Mouse (Mus musculus) kidney, adult 11 months (tissue): ENCODE data around the gene Gm3415.
"Not testable (repeated sequence)": the region's sequence is repeated elsewhere in the genome, so short reads cannot be mapped to it uniquely, and the experiment has no call there.

Experiments used
- DNase-seq: peaks from one replicate; pipeline ENCODE4 v3.0.0; 2022

Gene Gm3415

GRCm38 (mm10) chr5:146555836-146556235 lies at the start of gene Gm3415:
TSS of gene Gm3415 (plus strand) at chr5:146556136.
- not testable (repeated sequence) for DNase-seq

- DNase-seq: not testable (repeated sequence)
Measured at GRCm38 (mm10) chr5:146513823-146514222, 42.1 kb upstream of the Gm3415 start, which contains the start of gene Gm3402. TSS of gene Gm3402 (plus strand) at chr5:146514123.

GRCm38 (mm10) chr5:146525501-146525900 lies 30.4 kb upstream of the Gm3415 start, which contains the start of gene Gm3404:
TSS of gene Gm3404 (plus strand) at chr5:146525801.
- DNase-seq: peak; percentile 2

- DNase-seq: not testable (repeated sequence)
Measured at GRCm38 (mm10) chr5:146537347-146537746, 18.6 kb upstream of the Gm3415 start, which contains the start of gene Gm3409. TSS of gene Gm3409 (plus strand) at chr5:146537647.

- no peak for DNase-seq
Measured at GRCm38 (mm10) chr5:146564259-146564658, 8.3 kb downstream of the Gm3415 start.

- DNase-seq: no peak
Measured at GRCm38 (mm10) chr5:146567054-146567453, 11.1 kb downstream of the Gm3415 start.

GRCm38 (mm10) chr5:146570179-146570578 lies 14.2 kb downstream of the Gm3415 start:
- not testable (repeated sequence) for DNase-seq

- not testable (repeated sequence) for DNase-seq
Measured at GRCm38 (mm10) chr5:146571830-146572734, 16.1 kb downstream of the Gm3415 start.

GRCm38 (mm10) chr5:146572735-146573042 lies 16.8 kb downstream of the Gm3415 start:
- not testable (repeated sequence) for DNase-seq

GRCm38 (mm10) chr5:146576668-146577067 lies 20.7 kb downstream of the Gm3415 start:
- no peak for DNase-seq

GRCm38 (mm10) chr5:146584156-146584477 lies 28.2 kb downstream of the Gm3415 start:
- DNase-seq: no peak

- DNase-seq: no peak
Measured at GRCm38 (mm10) chr5:146584478-146585306, 28.8 kb downstream of the Gm3415 start, which contains the start of gene Gpr12. TSS of gene Gpr12 (minus strand) at chr5:146585239.

- DNase-seq: no peak
Measured at GRCm38 (mm10) chr5:146585307-146585651, 29.3 kb downstream of the Gm3415 start.

- DNase-seq: no peak
Measured at GRCm38 (mm10) chr5:146586357-146587070, 30.6 kb downstream of the Gm3415 start.

GRCm38 (mm10) chr5:146590987-146591386 lies 35.1 kb downstream of the Gm3415 start:
- DNase-seq: peak; percentile 31

- no peak for DNase-seq
Measured at GRCm38 (mm10) chr5:146591636-146592035, 35.7 kb downstream of the Gm3415 start.

- DNase-seq: no peak
Measured at GRCm38 (mm10) chr5:146592580-146592979, 36.6 kb downstream of the Gm3415 start.

GRCm38 (mm10) chr5:146596612-146597502 lies 40.9 kb downstream of the Gm3415 start:
- DNase-seq: no peak

GRCm38 (mm10) chr5:146597503-146597874 lies 41.6 kb downstream of the Gm3415 start:
- DNase-seq: no peak

- DNase-seq: no peak
Measured at GRCm38 (mm10) chr5:146598215-146599119, 42.5 kb downstream of the Gm3415 start.

- not testable (repeated sequence) for DNase-seq
Measured at GRCm38 (mm10) chr5:146599216-146599615, 43.3 kb downstream of the Gm3415 start.
